Mouse (Mus musculus) kidney, adult 11 months (tissue): Measurements from ENCODE around the gene Agrp.

Source experiments
- DNase-seq: peaks from one replicate; pipeline ENCODE4 v3.0.0; 2022

The Agrp gene

GRCm38 (mm10) chr8:105544544-105545205, 92.5 kb downstream of the Agrp start:
- DNase-seq: peak; percentile 64

GRCm38 (mm10) chr8:105543703-105544102, 93.5 kb downstream of the Agrp start:
- no peak for DNase-seq

- no peak for DNase-seq
These were observed 94.4 kb downstream of the Agrp start for GRCm38 (mm10) chr8:105542808-105543207.

GRCm38 (mm10) chr8:105542032-105542656, 95.0 kb downstream of the Agrp start:
- DNase-seq: no peak

- DNase-seq: no peak
These were observed 98.3 kb downstream of the Agrp start for GRCm38 (mm10) chr8:105538940-105539339.

- no peak for DNase-seq
These were observed 100.0 kb downstream of the Agrp start for GRCm38 (mm10) chr8:105537011-105537677.

- no peak for DNase-seq
These were observed 100.6 kb downstream of the Agrp start for GRCm38 (mm10) chr8:105536546-105536945.

GRCm38 (mm10) chr8:105533892-105534329, 103.3 kb downstream of the Agrp start:
- peak; percentile 57 for DNase-seq

GRCm38 (mm10) chr8:105533439-105533838, 103.8 kb downstream of the Agrp start:
- DNase-seq: no peak

- DNase-seq: no peak
These were observed 105.4 kb downstream of the Agrp start for GRCm38 (mm10) chr8:105531774-105532173.

- peak; percentile 39 for DNase-seq
These were observed 107.9 kb downstream of the Agrp start for GRCm38 (mm10) chr8:105529271-105529670.

GRCm38 (mm10) chr8:105528206-105528605, 109.0 kb downstream of the Agrp start:
- no peak for DNase-seq

GRCm38 (mm10) chr8:105527110-105527509, 110.1 kb downstream of the Agrp start:
- DNase-seq: peak; percentile 86

GRCm38 (mm10) chr8:105522890-105523289, 114.3 kb downstream of the Agrp start:
- DNase-seq: no peak

- no peak for DNase-seq
These were observed 115.0 kb downstream of the Agrp start for GRCm38 (mm10) chr8:105521995-105522769.

GRCm38 (mm10) chr8:105521061-105521460, 116.1 kb downstream of the Agrp start:
- no peak for DNase-seq

- no peak for DNase-seq
These were observed 116.7 kb downstream of the Agrp start for GRCm38 (mm10) chr8:105520521-105520920.

GRCm38 (mm10) chr8:105519591-105519990, 117.6 kb downstream of the Agrp start:
- no peak for DNase-seq

GRCm38 (mm10) chr8:105518436-105519313, 118.5 kb downstream of the Agrp start, which contains the start of gene Hsd11b2:
Gene Hsd11b2 (plus strand): TSS chr8:105518755.
- peak; percentile 54 for DNase-seq

GRCm38 (mm10) chr8:105517346-105517745, 119.8 kb downstream of the Agrp start:
- no peak for DNase-seq
